Mouse (Mus musculus): ENCODE data around the gene Igflr1. TPM values are rescaled to one million over a fixed set of nuclear protein-coding genes. Genes with fewer than 3 reads are reported as not detected.

Gene Igflr1
- 1 to 10 TPM; 2.0 to 3.2 TPM for total RNA-seq (2021)
- long read RNA-seq, experiment 1, result 0 reads
- long read RNA-seq, experiment 2, result 0 reads

DNA sequence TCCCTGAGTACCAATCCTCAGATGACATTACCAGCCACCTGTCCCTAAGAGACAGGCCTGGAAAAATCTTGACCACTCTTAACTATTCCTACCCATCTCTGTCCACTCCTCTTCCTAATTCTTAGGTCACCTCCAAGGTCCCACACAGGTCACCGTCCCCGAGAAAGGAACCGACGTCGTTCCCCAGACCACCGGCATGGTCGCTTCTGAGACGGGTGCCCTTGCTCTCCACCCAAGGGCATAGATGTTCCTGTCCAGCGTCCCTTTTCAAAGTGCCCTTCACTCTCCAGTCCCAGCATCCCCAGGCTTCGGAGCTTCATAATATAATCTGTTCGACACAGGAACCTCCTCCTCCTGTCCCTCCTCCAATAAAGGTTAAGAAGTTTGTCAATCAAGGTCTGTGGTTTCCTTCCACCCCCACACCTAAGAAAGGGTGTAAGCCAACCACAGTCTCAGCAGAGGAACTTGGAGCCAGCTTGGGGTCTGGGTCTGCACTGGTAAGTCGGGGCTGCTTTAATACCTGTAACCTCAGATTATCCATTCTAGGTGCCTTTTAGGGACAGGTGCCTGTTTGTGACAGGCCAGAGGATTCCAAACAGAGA lies at the start of gene Igflr1:
Igflr1 (plus strand) TSS at position 458 of the 602 bp plus-strand sequence.
- no peak for DNase-seq

DNA sequence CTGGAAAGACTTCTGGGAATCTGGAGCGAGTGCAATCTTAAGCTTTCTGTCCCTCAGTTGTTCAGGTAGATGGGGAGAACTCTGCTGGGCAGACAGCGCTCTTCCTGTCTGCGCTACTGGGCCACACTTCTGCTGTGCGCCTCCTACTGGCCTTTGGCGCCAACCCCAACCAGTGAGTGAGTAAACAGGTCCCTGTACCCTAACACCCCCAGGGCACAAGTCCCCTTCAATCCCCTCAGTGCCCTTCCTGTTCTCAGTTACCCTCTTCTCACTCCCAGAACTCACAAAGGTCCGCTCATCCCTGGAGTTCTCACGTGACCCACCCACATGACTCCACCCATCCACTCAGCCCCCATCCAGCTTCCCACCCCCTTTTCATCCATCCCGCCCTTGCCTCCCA lies 46.9 kb upstream of the Igflr1 start:
- no peak for DNase-seq

DNA sequence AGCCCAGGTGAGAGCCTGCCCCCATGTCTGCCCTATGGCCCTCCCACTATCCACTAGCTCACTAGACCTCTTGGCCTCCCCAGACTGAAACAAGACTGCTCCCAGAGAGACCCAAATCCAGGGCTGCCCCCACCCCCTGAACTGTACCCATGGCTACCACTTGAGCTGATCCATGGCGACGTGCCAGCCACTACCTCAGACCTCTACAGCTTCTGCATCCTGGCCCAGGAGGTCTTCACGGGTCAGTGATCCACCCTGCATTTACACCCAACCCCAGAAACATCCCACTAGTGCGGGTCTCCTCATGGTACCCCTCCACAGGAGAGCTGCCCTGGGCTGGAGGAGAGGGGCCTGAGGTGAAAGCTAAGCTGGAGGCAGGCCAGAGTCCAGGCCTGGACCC lies 44.8 kb upstream of the Igflr1 start:
- DNase-seq, result no peak

DNA sequence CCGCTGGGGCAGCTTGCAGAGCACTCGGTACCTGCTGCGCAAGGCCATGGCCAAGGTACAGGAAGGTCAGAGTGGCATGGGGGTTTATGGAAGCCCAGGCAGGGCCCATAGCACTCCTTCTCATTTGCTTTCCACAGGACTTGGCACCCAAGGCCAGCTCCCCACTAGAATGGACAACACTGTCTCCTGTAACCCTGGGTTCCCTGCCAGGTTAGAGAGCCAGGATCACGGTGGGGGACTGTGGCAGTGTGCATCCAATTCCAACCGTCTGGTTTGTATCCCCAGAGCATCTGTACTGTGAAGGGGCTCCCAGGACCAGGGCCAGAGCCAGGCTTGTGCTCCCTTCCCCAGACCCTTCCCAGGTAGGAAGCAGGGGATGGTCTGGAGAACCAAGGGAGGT lies 44.4 kb upstream of the Igflr1 start:
- DNase-seq, result no peak

DNA sequence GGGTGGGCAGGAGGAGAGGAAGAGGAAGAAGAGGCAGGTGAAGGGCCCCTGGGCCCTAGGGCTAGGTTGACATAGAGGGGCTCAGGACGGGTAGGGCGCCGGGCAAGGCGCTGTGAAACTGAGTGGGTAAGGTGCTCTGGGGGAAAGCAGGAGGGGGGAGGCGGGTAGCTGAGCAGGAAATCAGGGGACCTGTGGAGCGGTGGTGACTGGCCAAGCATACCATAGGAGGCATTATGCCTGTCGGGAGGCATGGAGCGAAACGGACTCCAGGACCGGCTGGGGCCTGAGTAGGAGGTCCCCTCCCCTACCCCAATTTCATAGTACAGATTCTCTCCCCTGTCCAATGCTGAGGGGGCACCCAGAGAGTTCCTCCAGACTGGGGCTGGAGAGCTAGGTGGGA lies 42.4 kb upstream of the Igflr1 start:
- no peak for DNase-seq

DNA sequence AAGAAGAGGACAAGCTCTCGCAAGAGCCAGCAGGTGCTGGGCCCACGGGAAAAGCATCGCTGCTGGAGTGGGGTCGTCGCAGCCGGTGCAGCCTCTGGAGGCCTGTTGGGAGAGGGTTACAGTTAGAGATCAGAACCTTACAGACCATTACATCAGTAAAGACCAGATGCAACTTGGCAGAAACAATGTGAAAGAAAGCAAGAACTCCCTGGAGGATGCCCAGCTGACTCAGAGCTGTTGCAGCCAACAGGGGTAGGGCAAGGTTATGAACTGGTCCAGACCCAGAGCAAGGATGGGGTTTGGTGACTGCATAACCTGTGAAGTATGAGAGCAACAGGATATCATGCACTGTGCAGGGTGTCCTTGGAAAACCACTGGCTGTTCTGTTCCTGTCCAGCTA lies 40.7 kb upstream of the Igflr1 start:
- DNase-seq, result peak; percentile 23 to 28

DNA sequence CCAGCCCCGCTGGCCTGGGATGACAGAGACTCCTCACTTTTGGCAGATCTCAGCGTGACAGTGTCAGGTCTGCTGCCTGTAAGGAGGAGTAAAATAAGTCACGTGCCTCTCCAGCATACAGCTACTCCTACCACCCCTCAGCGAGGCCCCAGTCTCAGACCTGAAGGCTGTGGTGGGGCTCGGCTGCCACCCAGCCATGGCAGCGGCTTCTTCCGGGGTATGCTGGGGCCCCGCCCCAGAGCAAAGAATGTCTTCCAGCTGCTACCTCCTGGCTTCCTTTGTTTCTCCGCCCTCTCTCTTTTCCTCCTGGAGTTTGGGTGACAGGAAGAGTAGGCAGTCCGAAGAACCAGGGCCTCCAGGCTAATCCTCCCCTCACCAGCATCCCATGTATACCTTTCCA lies 39.3 kb upstream of the Igflr1 start:
- no peak for DNase-seq

DNA sequence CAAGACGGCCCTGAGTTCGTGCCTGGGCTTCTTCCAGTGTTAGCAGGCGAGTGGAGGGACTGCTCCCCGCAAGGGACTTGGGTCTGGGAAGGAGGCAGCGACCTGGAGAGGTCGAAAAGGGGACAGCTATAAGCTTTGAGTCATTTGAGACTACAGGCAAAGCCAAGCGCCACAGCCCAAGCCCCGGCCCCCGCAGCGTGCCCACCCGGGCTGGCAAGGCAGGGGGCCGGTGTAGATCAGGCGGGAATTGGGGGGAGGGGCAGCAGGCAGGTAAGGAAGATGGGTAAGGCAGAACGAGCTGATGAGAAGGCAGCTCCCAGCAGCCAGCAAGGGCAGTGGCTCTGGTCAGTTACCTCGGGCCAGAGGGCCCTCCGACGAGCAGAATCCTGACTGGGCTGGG lies 38.8 kb upstream of the Igflr1 start:
- DNase-seq, result no peak

DNA sequence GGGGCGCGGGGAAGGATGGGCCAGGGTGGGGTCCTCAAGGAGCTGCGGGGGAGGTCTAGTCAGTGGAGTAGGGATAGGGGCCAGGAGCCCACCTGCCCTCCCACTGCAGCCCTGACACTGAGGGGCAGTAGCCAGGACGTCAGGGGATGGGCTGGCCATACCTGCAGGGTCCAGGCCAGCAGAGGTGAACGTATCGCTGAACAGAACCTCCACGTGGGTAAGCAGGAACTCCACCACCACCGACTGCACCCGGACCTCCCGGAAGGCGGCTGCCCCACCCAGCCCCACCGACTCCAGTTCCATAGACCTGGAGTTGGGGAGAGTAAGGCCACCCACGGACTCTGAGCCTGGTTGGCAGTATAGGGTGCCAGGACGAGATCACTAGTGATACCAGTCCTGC lies 38.2 kb upstream of the Igflr1 start:
- DNase-seq, result no peak

DNA sequence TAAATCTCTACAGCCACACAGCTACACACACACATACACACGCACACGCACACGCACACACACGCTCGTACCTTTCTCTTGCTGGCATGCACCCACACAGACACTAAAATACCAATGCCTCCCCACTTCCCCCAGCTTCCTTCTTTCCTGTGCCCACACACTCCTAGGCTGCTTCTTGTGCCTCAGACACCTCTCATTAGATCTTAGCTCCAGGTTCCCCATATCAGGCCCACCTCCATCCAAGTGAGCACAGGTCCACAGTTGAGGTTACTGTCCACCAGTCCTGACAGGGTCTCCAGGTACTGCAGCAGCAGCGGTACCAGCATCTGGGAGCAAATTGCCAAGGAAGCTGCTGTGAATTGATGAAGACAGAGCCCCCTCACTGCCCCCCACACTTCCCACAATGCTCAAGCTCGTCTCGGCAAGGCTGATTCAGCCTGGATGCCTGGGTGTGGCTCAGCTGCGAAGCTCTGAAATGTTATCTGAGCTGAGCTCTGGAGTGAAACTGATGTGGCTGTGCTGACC lies 33.9 kb upstream of the Igflr1 start:
- DNase-seq, result no peak

DNA sequence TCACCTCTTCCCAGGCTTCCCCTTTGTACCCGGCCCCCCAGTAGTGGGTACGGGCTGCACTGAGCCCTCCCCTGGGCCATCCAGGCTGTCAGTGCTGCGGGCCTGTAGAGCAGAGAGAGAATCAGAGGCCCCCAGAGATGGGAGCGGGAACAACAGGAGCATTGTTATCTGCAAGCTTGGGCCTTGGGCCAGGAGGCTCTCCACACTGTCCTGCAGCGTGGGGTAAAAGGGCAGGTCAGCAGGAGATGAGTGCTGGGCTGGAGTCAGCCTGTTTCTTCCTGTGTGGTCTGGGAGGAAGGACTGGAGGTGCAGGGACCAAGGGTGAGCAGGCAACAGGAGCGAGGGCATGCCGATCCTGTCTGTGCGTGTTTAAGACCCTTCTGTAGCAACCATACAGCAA lies 32.3 kb upstream of the Igflr1 start:
- DNase-seq, result peak in 1 of 2 experiments; percentile 33

DNA sequence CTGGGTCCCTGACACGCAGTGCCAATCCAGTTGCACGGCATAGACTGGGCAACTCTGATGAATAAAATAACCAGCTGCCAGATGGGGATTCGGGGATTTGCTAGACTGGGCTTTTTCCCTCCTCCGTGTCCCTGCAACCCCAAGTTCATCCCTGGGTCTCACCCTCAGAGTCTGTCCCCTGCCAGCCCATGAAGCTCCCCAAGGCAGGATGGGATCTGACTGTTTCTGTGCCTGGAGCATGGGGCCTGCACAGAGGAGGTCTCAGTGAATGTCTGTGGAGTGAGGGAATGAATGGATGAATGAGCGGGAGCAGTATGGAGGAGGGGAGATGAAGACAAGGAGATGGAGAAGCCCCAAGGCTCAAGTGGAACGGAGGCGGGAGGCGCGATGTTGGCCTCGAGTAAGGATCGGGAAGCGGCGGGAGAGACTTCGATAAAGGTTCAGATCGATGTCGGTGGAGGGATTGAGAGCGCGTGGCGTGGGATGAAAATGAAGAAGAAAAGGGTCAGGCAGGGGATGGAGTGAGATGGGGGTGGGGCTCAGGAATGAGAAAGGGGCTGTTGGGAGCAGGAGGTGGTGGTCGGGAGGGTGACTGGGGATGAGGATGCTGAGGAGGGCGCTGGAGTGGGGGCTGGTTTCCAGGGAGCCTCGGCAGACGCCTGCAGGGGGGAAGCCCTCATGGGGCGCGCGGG lies 31.1 kb upstream of the Igflr1 start:
- DNase-seq, result no peak

DNA sequence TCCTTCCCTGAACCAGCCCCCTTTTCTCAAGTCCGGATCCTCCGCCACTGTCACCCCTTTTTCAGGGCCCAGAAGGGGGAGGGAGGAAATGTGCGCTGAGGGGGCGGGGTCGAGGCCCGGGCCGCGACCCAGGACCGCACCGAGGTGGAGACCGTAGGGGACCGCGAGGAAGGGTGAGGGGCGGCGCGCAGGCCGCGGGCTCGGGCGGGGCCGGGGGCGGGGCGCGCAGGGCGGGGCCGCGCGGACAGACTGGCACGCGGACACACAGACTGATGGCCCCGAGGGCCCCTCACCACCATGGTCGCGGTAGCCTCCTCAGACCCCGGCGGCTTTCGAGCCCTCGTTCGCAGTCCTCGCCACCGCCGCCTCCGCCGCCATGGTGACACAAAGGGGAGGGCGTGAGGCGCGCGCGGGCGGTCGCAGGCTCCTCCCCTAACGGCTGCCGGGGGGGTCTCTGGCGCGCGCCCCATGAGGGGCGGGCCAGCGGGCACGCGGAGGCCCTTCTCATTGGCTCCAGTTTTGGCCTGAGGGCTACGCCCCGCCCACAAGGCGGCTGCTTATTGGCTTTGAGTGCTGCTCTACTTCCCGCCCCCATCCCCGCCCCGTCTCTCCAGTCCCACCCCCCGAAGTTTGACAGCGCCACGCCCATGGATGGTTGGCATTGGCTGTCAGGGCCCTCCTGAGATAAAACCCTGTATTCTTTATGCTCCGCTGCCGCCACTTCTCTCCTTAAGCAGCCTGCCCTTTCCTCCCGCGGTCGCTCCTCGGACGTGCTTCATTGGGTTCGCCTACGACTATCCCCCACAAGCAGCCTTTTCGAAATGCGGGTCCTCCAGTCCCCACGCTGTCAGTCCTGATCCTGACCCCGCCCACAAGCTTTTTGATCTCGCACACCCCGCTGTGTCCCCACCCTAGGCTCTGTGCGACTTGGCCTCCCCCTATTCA lies 30.3 kb upstream of the Igflr1 start, which contains the start of gene Arhgap33:
Arhgap33 (minus strand) TSS at position 428 of the 945 bp plus-strand sequence.
- peak; percentile 97 to 98 for DNase-seq

DNA sequence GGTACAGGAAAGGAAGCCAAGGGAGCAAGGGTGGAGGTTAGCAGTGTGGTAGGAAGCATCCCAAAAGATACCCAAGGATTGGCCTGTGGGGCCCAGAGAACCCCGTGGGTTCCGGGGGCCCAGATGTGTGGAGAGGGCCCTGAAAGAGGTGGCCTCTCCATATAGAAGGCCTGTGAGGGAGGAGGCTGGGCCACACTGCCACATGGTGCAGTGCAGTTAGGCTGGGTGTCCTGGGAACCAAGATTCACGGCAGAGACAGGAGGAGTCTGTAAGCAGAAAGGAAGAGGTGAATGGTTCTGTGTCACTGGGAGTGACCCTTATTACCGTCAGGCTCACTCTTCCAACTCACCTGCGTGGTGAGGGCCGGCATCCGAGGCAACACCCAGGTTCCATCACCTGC lies 24.7 kb upstream of the Igflr1 start:
- DNase-seq, result no peak

DNA sequence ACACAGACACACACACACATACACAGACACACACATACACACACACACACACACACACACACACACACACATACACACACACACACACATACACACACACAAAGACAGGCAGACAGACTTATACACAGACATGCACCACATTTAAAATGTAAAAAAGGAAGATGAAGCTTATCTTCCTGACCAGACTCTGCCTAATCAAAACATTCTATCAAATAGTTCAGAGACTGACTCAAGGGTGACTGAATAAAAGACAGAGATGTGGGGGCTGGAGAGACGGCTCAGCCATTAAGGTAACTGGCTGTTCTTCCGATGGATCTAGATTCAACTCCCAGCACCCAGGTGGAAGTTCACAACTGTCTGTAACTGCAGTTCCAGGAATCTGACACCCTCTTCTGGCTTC lies 20.9 kb upstream of the Igflr1 start:
- no peak for DNase-seq

DNA sequence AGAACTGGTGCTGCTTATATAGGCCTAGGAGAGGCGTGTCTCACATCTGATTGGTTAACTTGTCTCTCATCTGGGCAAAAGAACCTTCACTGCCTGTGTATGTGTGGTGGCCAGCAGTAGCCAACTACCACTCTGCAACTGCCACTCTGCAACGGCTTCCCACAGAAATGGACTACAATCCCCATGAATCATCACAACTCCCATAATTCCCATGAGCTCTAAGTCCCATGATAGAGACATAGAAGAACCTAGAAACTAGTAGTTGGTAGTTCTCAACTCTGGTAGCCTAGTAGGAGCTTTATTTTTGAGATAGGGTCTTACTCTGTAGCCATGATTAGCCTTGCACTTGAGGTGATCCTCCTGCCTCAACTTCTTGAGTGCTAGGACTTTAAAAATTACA lies 15.3 kb upstream of the Igflr1 start:
- DNase-seq, result no peak

DNA sequence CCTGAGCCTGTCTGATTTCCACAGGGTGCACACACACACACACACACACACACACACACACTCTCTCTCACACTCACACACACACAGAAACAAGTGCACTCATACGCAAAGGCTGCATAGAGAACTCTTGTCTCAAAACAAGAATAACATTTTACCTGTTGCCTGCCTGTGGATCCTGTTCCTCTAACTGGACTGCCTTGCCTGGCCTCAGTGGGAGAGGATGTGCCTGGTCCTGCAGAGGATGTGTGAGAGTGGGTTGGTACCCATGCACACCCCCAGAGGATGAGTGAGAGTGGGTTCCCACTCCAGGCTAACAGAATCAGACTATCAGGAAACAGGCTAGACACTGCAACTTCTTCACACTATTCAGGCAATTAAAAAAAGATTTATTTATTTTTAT lies 14.6 kb upstream of the Igflr1 start:
- DNase-seq, result no peak

DNA sequence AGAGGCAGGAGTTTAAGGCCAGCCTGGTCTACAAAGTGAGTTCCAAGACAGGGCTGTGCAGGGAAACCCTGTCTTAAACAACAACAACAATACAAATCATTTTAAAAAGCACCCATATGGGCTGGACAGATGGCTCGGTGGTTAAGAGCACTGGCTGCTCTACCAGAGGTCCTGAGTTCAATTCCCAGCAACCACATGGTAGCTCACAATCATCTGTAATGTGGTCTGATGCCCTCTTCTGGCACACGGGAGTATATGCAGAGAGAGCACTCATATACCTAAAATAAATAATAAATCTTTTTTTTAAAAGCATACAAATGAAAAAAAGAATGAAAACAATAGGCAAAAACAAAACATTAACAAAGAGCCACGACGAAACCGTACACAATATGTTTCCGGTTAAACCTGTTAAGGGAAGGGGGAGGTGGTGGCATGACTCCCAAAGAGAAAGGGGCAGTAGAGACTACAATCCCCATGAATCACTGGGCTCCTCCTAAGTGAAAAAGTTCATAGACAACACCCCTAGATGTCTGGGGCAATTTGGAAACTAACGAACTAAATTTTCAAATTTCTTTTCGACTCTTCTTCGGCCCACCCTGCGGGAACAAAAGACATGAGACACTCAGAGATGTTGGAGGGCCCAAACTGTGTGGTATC lies 13.7 kb upstream of the Igflr1 start:
- DNase-seq, result no peak

DNA sequence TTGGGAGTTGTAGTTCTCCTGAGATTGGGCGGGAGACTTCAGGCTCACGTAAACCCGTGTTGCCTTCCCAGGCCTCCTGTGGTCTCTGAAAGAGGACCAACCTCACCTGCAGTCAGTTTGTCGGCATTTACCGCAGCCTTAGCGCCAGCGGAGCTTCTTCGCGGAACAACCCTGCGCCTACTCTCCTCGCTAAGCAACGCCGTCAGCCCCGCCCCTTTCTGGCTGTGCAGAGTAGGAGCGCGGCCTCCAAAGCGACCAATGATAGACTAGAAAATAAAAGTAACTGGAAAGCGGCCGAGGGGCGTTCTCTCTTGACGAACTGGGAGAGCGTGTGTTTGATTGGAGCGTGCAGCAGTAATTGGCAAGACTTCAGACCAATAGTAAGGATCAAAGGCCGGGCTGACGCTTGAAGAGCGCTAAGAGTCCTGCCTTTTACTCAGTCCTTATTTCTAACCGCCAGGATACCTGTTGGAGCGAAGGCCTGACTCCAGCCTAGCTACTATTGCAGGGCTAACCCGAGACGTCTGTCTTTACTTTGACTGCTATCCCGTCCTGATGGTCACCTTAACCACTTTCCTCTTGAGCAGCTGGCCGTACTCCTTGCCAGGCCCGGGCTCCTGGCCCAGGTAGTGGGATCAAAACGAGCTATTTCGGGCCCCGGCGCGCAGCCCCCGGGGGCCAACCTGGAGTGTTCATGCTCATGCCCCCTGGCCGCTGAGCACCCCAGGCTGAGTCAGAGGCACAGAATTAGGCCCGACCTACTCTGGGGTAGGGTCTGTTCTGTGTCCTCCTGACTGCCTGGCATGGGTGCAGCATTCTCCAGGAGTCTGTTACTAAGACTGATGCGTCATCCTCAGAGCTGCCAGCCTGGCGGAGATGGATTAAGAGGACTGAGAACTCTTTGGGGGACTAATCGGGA lies 12.9 kb upstream of the Igflr1 start, which contains the start of the genes Hspb6 and Proser3:
Hspb6 (plus strand) TSS at position 77 of the 919 bp plus-strand sequence.
Proser3 (minus strand) TSS at position 198 of the 919 bp plus-strand sequence.
- DNase-seq, result peak; percentile 95 to 97

DNA sequence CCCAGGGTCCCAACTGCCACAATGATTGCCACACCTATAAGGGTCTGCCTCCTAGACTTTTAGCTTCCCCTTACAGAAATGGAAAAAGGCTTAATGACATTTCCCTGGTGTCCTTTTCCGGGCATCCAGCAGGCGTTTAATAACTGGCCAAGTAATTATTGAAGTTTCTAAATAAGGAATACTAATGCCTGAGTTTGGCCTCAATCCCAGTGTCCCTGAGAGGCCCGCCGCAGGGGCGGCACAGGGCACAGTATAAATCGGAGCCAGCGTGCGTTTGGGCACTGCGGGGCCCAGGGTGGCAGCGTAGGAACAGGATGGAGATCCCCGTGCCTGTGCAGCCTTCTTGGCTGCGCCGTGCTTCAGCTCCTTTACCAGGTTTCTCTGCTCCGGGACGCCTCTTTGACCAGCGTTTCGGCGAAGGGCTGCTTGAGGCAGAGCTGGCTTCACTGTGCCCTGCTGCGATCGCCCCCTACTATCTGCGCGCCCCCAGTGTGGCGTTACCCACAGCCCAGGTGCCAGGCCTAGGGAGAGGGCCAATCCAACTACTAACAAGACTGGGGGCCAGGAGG lies 12.1 kb upstream of the Igflr1 start:
- DNase-seq, result peak; percentile 79 to 83
